In the genomic region with DNA sequence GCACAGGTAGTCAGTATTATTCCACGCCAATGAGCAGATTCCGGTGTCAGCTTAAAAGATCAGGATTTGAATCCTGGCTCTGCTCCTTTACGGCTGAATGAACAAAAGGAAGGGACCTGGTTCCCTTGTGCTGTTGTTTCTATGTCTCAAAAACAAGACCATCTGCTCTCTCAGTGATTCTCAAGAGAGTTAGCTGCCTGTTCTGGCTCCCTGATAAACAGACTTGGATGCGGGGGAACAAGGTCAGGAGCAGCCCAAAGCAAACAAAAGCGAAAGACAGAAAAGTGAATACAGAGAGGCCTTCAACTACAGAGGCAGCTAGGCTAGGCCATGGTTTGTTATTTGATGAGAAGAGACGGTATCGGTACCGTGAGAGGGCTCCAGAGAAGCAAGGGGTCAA, we compare ENCODE assay signal across 17 mouse cellular contexts. TPM values are rescaled to one million over a fixed set of nuclear protein-coding genes. Genes with fewer than 3 reads are reported as not detected.
A peak's percentile ranks its signal among the peaks of the same experiment; 100 is the strongest.
DNase-seq lines count a peak whose midpoint lies in the region; ATAC-seq and TF ChIP-seq lines count a peak whose summit lies in the region.
"Had no signal": no experiment of that assay in that cellular context is flagged by ENCODE, and none has a peak within 500 bp of the region (broad histone marks: within the 10 kb centered on the region; RNA-seq: fewer than 3 reads in every experiment).

No protein-coding gene starts in this region.

- peak in 1 of 2 experiments; percentile 8 for DNase-seq in layer of hippocampus, adult 2 months (ENCODE audit: low spot score in 2 of 2)
- no peak for DNase-seq in layer of hippocampus, adult 9-10 months (ENCODE audit: low spot score)
- no peak for DNase-seq in embryonic facial prominence, embryonic 10.5 days (ENCODE audit: low spot score)
- DNase-seq in embryo, embryonic 11 days = no peak
- DNase-seq in c-Kit-positive CD71-positive TER-119-positive erythroid progenitor cells, embryonic 14.5 days (ENCODE audit: low spot score) = no peak
- DNase-seq: cerebellum, adult 9-11 months; layer of hippocampus, adult 9-11 months; liver, postnatal 0 days; lung, postnatal 36 days; right cerebral cortex, postnatal 4 days; thymus, postnatal 14 days had no signal

- H3K36me3 ChIP-seq in embryonic facial prominence, embryonic 10.5 days (replicated peaks) = peaks cover 5% of the 10 kb centered on the region; the same call in 1 of the 2 replicates
- no peaks in the 10 kb centered on the region for H3K36me3 ChIP-seq in forebrain, embryonic 16.5 days (ENCODE audit: control insufficient read depth, insufficient read depth)
- H3K36me3 ChIP-seq in midbrain, embryonic 12.5 days = 0 out of 2 replicates have a peak, but pooled peaks cover 8% of the 10 kb centered on the region
- no peaks in the 10 kb centered on the region for H3K36me3 ChIP-seq in heart, embryonic 12.5 days
- H3K36me3 ChIP-seq: limb, embryonic 15.5 days had no signal

- ATAC-seq in forebrain, embryonic 16.5 days = no peak
- ATAC-seq in midbrain, embryonic 12.5 days (ENCODE audit: low FRiP score, low read depth) = no peak
- no peak for ATAC-seq in heart, embryonic 12.5 days (ENCODE audit: insufficient number of reproducible peaks, low FRiP score)
- ATAC-seq: liver, postnatal 0 days had no signal

- WGBS in embryonic facial prominence, embryonic 10.5 days = 74% methylated on average over 8 of the region's 8 CpGs
- 65% methylated on average over 8 of the region's 8 CpGs for WGBS in forebrain, embryonic 16.5 days
- 46% methylated on average over 8 of the region's 8 CpGs for WGBS in midbrain, embryonic 12.5 days
- 73% methylated on average over 8 of the region's 8 CpGs for WGBS in heart, embryonic 12.5 days

- no peak overlapping the region for H3K4me2 ChIP-seq in forebrain, embryonic 16.5 days (ENCODE audit: low read length)
- no peak overlapping the region for H3K4me2 ChIP-seq in midbrain, embryonic 12.5 days (replicated peaks)
- H3K4me2 ChIP-seq in heart, embryonic 12.5 days = no peak overlapping the region
- H3K4me2 ChIP-seq: limb, embryonic 15.5 days had no signal

- H3K4me1 ChIP-seq in embryonic facial prominence, embryonic 10.5 days = peaks cover 15% of the 10 kb centered on the region
- peaks cover 19% of the 10 kb centered on the region for H3K4me1 ChIP-seq in forebrain, embryonic 16.5 days (replicated peaks; ENCODE audit: control insufficient read depth, insufficient read depth, low read length)
- peaks cover 39% of the 10 kb centered on the region for H3K4me1 ChIP-seq in midbrain, embryonic 12.5 days
- H3K4me1 ChIP-seq in heart, embryonic 12.5 days (replicated peaks) = 0 out of 2 replicates have a peak, but pooled peaks cover 5% of the 10 kb centered on the region
- H3K4me1 ChIP-seq: limb, embryonic 15.5 days had no signal

- no peak overlapping the region for H3K4me3 ChIP-seq in layer of hippocampus, adult 2 months
- no peak overlapping the region for H3K4me3 ChIP-seq in embryonic facial prominence, embryonic 10.5 days
- no peak overlapping the region for H3K4me3 ChIP-seq in forebrain, embryonic 16.5 days (replicated peaks; ENCODE audit: low read length)
- no peak overlapping the region for H3K4me3 ChIP-seq in midbrain, embryonic 12.5 days
- H3K4me3 ChIP-seq in heart, embryonic 12.5 days = no peak overlapping the region
- H3K4me3 ChIP-seq: limb, embryonic 15.5 days had no signal

- no peaks in the 10 kb centered on the region for H3K27me3 ChIP-seq in embryonic facial prominence, embryonic 10.5 days (replicated peaks; ENCODE audit: low read depth, poor library complexity, severe bottlenecking)
- H3K27me3 ChIP-seq in forebrain, embryonic 16.5 days (replicated peaks; ENCODE audit: control insufficient read depth, insufficient read depth, low read length) = no peaks in the 10 kb centered on the region
- H3K27me3 ChIP-seq in midbrain, embryonic 12.5 days = no peaks in the 10 kb centered on the region
- no peaks in the 10 kb centered on the region for H3K27me3 ChIP-seq in heart, embryonic 12.5 days (replicated peaks)
- H3K27me3 ChIP-seq: limb, embryonic 15.5 days had no signal

- no peak for TF ChIP-seq CTCF in layer of hippocampus, adult 2 months (conservative IDR thresholded peaks at IDR 0.05)

- peak overlapping the region; percentile 77 for H3K27ac ChIP-seq in layer of hippocampus, adult 2 months
- H3K27ac ChIP-seq in embryonic facial prominence, embryonic 10.5 days (replicated peaks) = 0 out of 2 replicates have a peak overlapping the region, but pooled peaks have one; percentile 35
- H3K27ac ChIP-seq in forebrain, embryonic 16.5 days (ENCODE audit: low read length) = peak overlapping the region; percentile 41
- H3K27ac ChIP-seq in midbrain, embryonic 12.5 days (replicated peaks) = peak overlapping the region; percentile 98
- no peak overlapping the region for H3K27ac ChIP-seq in heart, embryonic 12.5 days (ENCODE audit: poor library complexity, severe bottlenecking)
- H3K27ac ChIP-seq: kidney, postnatal 0 days; limb, embryonic 15.5 days had no signal

- no peak overlapping the region for H3K9ac ChIP-seq in forebrain, embryonic 16.5 days (replicated peaks; ENCODE audit: low read depth, low read length)
- H3K9ac ChIP-seq in midbrain, embryonic 12.5 days (replicated peaks) = no peak overlapping the region
- no peak overlapping the region for H3K9ac ChIP-seq in heart, embryonic 12.5 days
- H3K9ac ChIP-seq: limb, embryonic 15.5 days; liver, postnatal 0 days had no signal

- peaks cover 3% of the 10 kb centered on the region; the same call in 1 of the 2 replicates for H3K9me3 ChIP-seq in embryonic facial prominence, embryonic 10.5 days
- H3K9me3 ChIP-seq in forebrain, embryonic 16.5 days (ENCODE audit: control insufficient read depth, low read length) = no peaks in the 10 kb centered on the region
- no peaks in the 10 kb centered on the region for H3K9me3 ChIP-seq in midbrain, embryonic 12.5 days
- 0 out of 2 replicates have a peak, but pooled peaks cover 6% of the 10 kb centered on the region for H3K9me3 ChIP-seq in heart, embryonic 12.5 days (replicated peaks)
- H3K9me3 ChIP-seq: limb, embryonic 15.5 days had no signal

RNA-seq across cellular contexts. Expression of a gene that starts 27.5 kb away (rescaled TPM):
- total RNA-seq in layer of hippocampus, adult 2 months (2021) = 100 to 1,000 TPM; 126 to 130 TPM
- 9.2 and 11.5 TPM in 2 replicates for polyA plus RNA-seq in embryonic facial prominence, embryonic 10.5 days (2016; fragmentation: Nextera tagmentation; extraction: Ambion mirVana)
- polyA plus RNA-seq in forebrain, embryonic 16.5 days (2015; fragmentation: Nextera tagmentation; extraction: Ambion mirVana) = 49.0 and 53.7 TPM in 2 replicates
- 60.3 and 69.7 TPM in 2 replicates for polyA plus RNA-seq in midbrain, embryonic 12.5 days (2016; fragmentation: Nextera tagmentation; extraction: Ambion mirVana)
- polyA plus RNA-seq in heart, embryonic 12.5 days (2016; fragmentation: Nextera tagmentation; extraction: Ambion mirVana) = 4.8 and 5.7 TPM in 2 replicates
- total RNA-seq: neutrophil, adult 5-6 weeks had no signal
